Comparison of ENCODE assay signal across 9 mouse cellular contexts in genomic region chr1:153489132-153489531, GRCm38 (mm10). TPM values are rescaled to one million over a fixed set of nuclear protein-coding genes. Genes with fewer than 3 reads are reported as not detected.
DNase-seq lines count a peak whose midpoint lies in the region; ATAC-seq lines count a peak whose summit lies in the region.
"Had no signal": no experiment of that assay in that cellular context is flagged by ENCODE, and none has a peak within 500 bp of the region (broad histone marks: within the 10 kb centered on the region; RNA-seq: fewer than 3 reads in every experiment).

No protein-coding gene starts in this region.

- peak overlapping the region; percentile 76 for H3K27ac ChIP-seq in macrophage
- H3K27ac ChIP-seq in forebrain, embryonic 11.5 days (ENCODE audit: low read depth, low read length): no peak overlapping the region

- no peak overlapping the region for H3K4me2 ChIP-seq in forebrain, embryonic 11.5 days (ENCODE audit: low read depth, low read length, severe bottlenecking)

- H3K79me2 ChIP-seq in macrophage (ENCODE audit: inconsistent target): peaks cover 33% of the 10 kb centered on the region

- H3K4me1 ChIP-seq in forebrain, embryonic 11.5 days (replicated peaks; ENCODE audit: control insufficient read depth, insufficient read depth, low read length): peaks cover 5% of the 10 kb centered on the region

- intact Hi-C loops in gastrocnemius, postnatal 36 days (cut with DNase I): no loop called here

- no peaks in the 10 kb centered on the region for H3K27me3 ChIP-seq in forebrain, embryonic 11.5 days (ENCODE audit: control insufficient read depth, insufficient read depth, low read length)
- H3K27me3 ChIP-seq: Patski had no signal

- H3K4me3 ChIP-seq in macrophage (ENCODE audit: inconsistent target): no peak overlapping the region
- H3K4me3 ChIP-seq in forebrain, embryonic 11.5 days (ENCODE audit: low read depth, low read length): no peak overlapping the region

- no peaks in the 10 kb centered on the region for H3K9me3 ChIP-seq in forebrain, embryonic 11.5 days (ENCODE audit: control insufficient read depth, low read length)

- no peak for ATAC-seq in forebrain, embryonic 11.5 days (replicated peaks; ENCODE audit: low FRiP score)
- ATAC-seq: Patski had no signal

- DNase-seq in gastrocnemius, adult 18-20 months (ENCODE audit: low spot score): peak; percentile 27
- no peak for DNase-seq in gastrocnemius, postnatal 36 days
- peak; percentile 74 to 77 for DNase-seq in B cell, adult 2 months
- peak; percentile 29 to 69 for DNase-seq in heart, adult 9 months (ENCODE audit: low spot score in 2 of 2)
- peak; percentile 61 for DNase-seq in thymus, postnatal 14 days
- DNase-seq in forebrain, embryonic 11.5 days (ENCODE audit: low spot score): no peak
- no peak for DNase-seq in cerebellum, adult 8-10 months

- 1% methylated on average over 7 of the region's 7 CpGs for WGBS in macrophage (ENCODE audit: missing documents)
- WGBS in forebrain, embryonic 11.5 days: 54% methylated on average over 7 of the region's 7 CpGs

- H3K9ac ChIP-seq in forebrain, embryonic 11.5 days (ENCODE audit: low read length): no peak overlapping the region

- no peaks in the 10 kb centered on the region for H3K36me3 ChIP-seq in macrophage (ENCODE audit: inconsistent target)
- no peaks in the 10 kb centered on the region for H3K36me3 ChIP-seq in forebrain, embryonic 11.5 days (ENCODE audit: control insufficient read depth, insufficient read depth, low read length)

RNA-seq across cellular contexts. Expression of gene Dhx9, which starts 1.7 kb away (rescaled TPM):
- 10 to 100 TPM; 21.4 to 24.4 TPM for total RNA-seq in gastrocnemius, adult 18-20 months (2021)
- total RNA-seq in gastrocnemius, postnatal 36 days (2021): 10 to 100 TPM; 24.7 to 29.1 TPM
- total RNA-seq in macrophage (2018; cell fraction: chromatin; rRNA removed): 100 to 1,000 TPM; 139 to 418 (median 222) TPM
- total RNA-seq in macrophage (2018; cell fraction: cytosol; rRNA removed): 10 to 100 TPM; 29.3 to 79.3 (median 55.6) TPM
- 100 to 1,000 TPM in 22 of 26 experiments, 10 to 100 TPM in 4; 81.2 to 270 (median 124) TPM for total RNA-seq in macrophage (2018; cell fraction: nucleus; rRNA removed)
- polyA plus RNA-seq in macrophage (2018): 51.6 to 87.8 TPM (median 81.8 TPM) in 3 replicates
- polyA plus RNA-seq in forebrain, embryonic 11.5 days (2014; fragmentation: Nextera tagmentation; extraction: Ambion mirVana): 27.5 and 29.5 TPM in 2 replicates

Comparison
In these comparisons a context has a peak if more than half of its experiments do, and no peak if none do; other contexts are left out.
1. DNase-seq: peak in gastrocnemius, adult 18-20 months (single experiment), B cell, adult 2 months (2 of 2), heart, adult 9 months (2 of 2) and thymus, postnatal 14 days (single experiment); none in gastrocnemius, postnatal 36 days (0 of 2), forebrain, embryonic 11.5 days (single experiment) and cerebellum, adult 8-10 months (single experiment).